Mouse (Mus musculus) midbrain, embryonic 13.5 days (tissue): ENCODE measurements around the gene Babam1. TPM values are rescaled to one million over a fixed set of nuclear protein-coding genes. Genes with fewer than 3 reads are reported as not detected.

Experiments used
- ATAC-seq: fragments of 200-750 bp; cut with Nextera tagmentation; 2 replicates; pipeline ENCODE4 v1.8.0; 2017; ENCODE audit warnings: mild to moderate bottlenecking, moderate TSS enrichment, moderate library complexity
- H3K27ac ChIP-seq: fragments of 300-500 bp; sonication (generic); 2 replicates; pipeline ENCODE4 v1.5.1; 2015; ENCODE audit warnings: inconsistent platforms, mild to moderate bottlenecking, moderate library complexity
- H3K27me3 ChIP-seq: fragments of 300-500 bp; sonication (generic); 2 replicates; pipeline ENCODE4 v1.6.1; 2015; ENCODE audit warnings: mild to moderate bottlenecking, inconsistent platforms
- H3K36me3 ChIP-seq: fragments of 300-500 bp; sonication (generic); 2 replicates; pipeline ENCODE4 v1.6.1; 2015; ENCODE audit warnings: mild to moderate bottlenecking, inconsistent platforms
- H3K4me1 ChIP-seq: fragments of 300-500 bp; sonication (generic); replicated peaks from 2 replicates; pipeline ENCODE4 v1.6.1; 2015; ENCODE audit warnings: inconsistent platforms
- H3K4me2 ChIP-seq: fragments of 300-500 bp; sonication (generic); replicated peaks from 2 replicates; pipeline ENCODE4 v1.6.1; 2015; ENCODE audit warnings: moderate library complexity, mild to moderate bottlenecking, inconsistent platforms
- H3K4me3 ChIP-seq: fragments of 300-500 bp; sonication (generic); replicated peaks from 2 replicates; pipeline ENCODE4 v1.5.1; 2015; ENCODE audit warnings: mild to moderate bottlenecking, inconsistent platforms
- H3K9ac ChIP-seq: fragments of 300-500 bp; sonication (generic); replicated peaks from 2 replicates; pipeline ENCODE4 v1.6.1; 2015; ENCODE audit warnings: mild to moderate bottlenecking, inconsistent platforms
- H3K9me3 ChIP-seq: fragments of 300-500 bp; sonication (generic); 2 replicates; pipeline ENCODE4 v1.6.1; 2016; ENCODE audit warnings: mild to moderate bottlenecking, inconsistent platforms
- WGBS: fragments of 180-500 bp; shearing (Covaris S2); methylation state at CpG from one replicate; pipeline ENCODE4 v1.1.7; 2015; 5-methylcytosine and 5-hydroxymethylcytosine counted together
- polyA plus RNA-seq: library from polyadenylated mRNA; unstranded; fragments of >200 nt; fragmentation: Nextera tagmentation; extraction: Ambion mirVana; gene quantifications from 2 replicates; pipeline ENCODE4 v1.2.1, GENCODE M21; 2015

The Babam1 gene
- polyA plus RNA-seq, 1 experiment from 2014 or later, result 96.9 TPM

DNA sequence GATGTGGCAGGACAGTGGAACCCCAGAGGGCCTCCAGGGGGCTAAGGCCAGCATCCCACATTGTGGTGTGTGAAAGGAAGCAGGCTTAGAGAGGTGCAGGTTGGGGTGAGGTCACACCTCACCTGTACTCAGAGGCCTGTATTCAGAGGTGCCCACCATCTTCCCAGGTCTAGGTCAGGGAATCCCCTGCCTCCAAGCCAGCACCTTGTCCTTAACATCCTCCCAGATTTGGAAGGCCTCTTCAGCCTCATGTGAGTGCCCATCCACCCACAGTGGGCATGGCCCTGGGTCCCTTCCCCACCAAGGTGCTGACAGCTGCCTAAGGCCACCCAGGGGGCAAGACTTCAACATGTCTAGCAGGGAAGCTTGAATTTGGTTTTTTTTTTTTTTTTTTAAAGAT, 4.8 kb downstream of the Babam1 start:
- Histone ChIP-seq H3K36me3 (peaks cover 31% of the 10 kb centered on the region), H3K4me3 (no peak overlapping the region), H3K27ac (no peak overlapping the region), H3K27me3 (no peaks in the 10 kb centered on the region), H3K4me1 (peaks cover 23% of the 10 kb centered on the region), H3K9ac (no peak overlapping the region), H3K9me3 (no peaks in the 10 kb centered on the region), H3K4me2 (no peak overlapping the region)
- no peak for ATAC-seq

- peaks cover 31% of the 10 kb centered on the region for H3K36me3 ChIP-seq
- no peak overlapping the region for H3K27ac ChIP-seq
- no peaks in the 10 kb centered on the region for H3K27me3 ChIP-seq
- H3K4me2 ChIP-seq, result no peak overlapping the region
- H3K4me3 ChIP-seq, result no peak overlapping the region
- 86% methylated on average over 9 of the region's 9 CpGs for WGBS
- no peaks in the 10 kb centered on the region for H3K9me3 ChIP-seq
- peaks cover 28% of the 10 kb centered on the region for H3K4me1 ChIP-seq
- H3K9ac ChIP-seq, result no peak overlapping the region
- no peak for ATAC-seq
These were observed 5.8 kb downstream of the Babam1 start for GRCm38 (mm10) chr8:71402446-71402964.

DNA sequence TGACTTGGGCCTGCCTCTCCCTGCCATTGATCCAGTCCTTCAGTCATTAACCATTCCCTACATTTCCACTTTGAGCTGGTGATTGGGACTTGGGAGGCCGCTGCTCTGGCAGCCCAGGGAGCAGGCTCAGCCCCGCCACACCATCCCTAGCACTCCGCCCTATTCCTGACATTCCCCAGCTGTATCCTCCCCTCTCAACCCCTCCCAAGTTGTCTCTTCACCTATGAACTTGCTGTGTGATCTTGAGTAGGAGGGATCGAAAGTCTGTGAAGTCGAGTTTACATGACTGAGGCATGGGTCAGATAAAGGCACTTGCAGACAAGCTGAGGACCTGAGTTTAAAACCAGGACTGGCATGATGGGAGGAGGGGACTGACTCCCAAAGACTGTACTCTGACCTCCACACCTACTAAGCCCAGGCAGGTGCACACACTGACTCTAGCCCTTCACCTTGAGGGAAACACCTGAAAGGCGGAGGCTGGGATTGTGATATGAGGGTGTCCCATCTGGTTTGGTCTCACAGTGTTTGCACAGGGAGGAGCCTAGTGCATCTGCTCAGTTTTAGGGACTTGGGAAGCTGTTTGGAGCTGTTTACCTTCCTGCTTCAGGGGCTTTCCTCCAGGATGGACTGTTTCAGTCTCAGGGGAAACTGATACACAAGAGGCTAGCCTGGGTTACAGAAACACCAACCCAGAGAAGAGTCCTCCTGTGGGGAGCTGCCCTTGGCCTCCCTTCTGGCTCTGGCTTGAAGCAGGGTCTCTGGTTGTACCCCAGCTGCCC, 6.6 kb downstream of the Babam1 start:
- no peaks in the 10 kb centered on the region for H3K27me3 ChIP-seq
- no peak overlapping the region for H3K9ac ChIP-seq
- no peaks in the 10 kb centered on the region for H3K9me3 ChIP-seq
- H3K4me1 ChIP-seq, result peaks cover 26% of the 10 kb centered on the region
- ATAC-seq, result no peak
- WGBS, result 89% methylated on average over 6 of the region's 6 CpGs
- peaks cover 32% of the 10 kb centered on the region for H3K36me3 ChIP-seq
- no peak overlapping the region for H3K4me2 ChIP-seq
- H3K4me3 ChIP-seq, result no peak overlapping the region
- H3K27ac ChIP-seq, result no peak overlapping the region

DNA sequence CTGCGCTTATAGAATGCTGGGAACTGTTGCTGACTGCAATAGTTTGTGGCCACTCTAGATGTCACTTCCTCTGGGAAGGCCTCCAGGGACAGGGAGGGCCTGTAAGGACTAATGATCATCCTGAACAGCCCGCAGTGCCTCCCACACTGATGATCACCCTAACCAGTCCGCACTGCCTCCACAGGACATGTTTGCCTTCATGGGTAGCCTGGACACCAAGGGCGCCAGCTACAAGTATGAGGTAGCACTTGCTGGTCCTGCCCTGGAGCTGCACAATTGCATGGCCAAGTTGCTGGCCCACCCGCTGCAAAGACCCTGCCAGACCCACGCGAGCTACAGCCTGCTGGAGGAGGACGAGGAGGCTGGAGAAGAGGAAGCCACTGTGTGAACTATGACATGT, 7.3 kb downstream of the Babam1 start:
- no peak overlapping the region for H3K27ac ChIP-seq
- peaks cover 30% of the 10 kb centered on the region for H3K36me3 ChIP-seq
- H3K9ac ChIP-seq, result no peak overlapping the region
- no peak overlapping the region for H3K4me2 ChIP-seq
- no peaks in the 10 kb centered on the region for H3K9me3 ChIP-seq
- H3K4me3 ChIP-seq, result no peak overlapping the region
- no peak for ATAC-seq
- WGBS, result 91% methylated on average over 8 of the region's 8 CpGs
- H3K27me3 ChIP-seq, result no peaks in the 10 kb centered on the region
- H3K4me1 ChIP-seq, result peaks cover 26% of the 10 kb centered on the region

DNA sequence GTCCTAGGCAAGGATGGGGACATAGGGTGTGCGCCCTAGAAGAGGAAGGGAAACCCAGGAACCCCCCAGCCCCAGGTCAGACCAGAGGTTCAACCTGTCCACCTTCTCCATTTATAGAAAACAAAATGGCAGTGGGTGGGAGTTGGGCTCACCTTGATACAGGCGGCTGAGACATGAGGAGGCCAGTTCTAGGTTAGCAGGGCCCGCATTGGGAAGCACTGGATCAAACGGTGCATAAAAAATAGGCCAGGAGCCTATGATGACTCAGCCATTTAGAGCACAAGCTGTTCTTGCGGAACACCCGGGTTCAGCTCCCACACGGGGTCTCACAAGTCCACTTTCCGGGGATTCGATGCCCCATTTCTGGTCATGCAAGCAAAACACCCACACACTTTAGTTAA, 8.3 kb downstream of the Babam1 start:
- Histone ChIP-seq H3K4me1 (peaks cover 26% of the 10 kb centered on the region), H3K9ac (no peak overlapping the region), H3K9me3 (no peaks in the 10 kb centered on the region), H3K27me3 (no peaks in the 10 kb centered on the region), H3K4me2 (no peak overlapping the region; the same call in 1 of the 2 replicates), H3K4me3 (peak overlapping the region; percentile 53; the same call in 1 of the 2 replicates), H3K36me3 (peaks cover 23% of the 10 kb centered on the region; the same call in 1 of the 2 replicates), H3K27ac (no peak overlapping the region)
- WGBS, result 87% methylated on average over 9 of the region's 9 CpGs
- no peak for ATAC-seq

- Histone ChIP-seq H3K4me1 (peaks cover 26% of the 10 kb centered on the region), H3K4me2 (peak within 1 kb of the TSS; percentile 94), H3K9ac (peak within 1 kb of the TSS; percentile 60), H3K27me3 (no peaks in the 10 kb centered on the region), H3K9me3 (no peaks in the 10 kb centered on the region), H3K4me3 (peak within 1 kb of the TSS; percentile 53), H3K36me3 (peaks cover 22% of the 10 kb centered on the region; the same call in 1 of the 2 replicates), H3K27ac (no peak within 1 kb of the TSS)
- ATAC-seq, result peak; percentile 91
- 16% methylated on average over 33 of the region's 33 CpGs for WGBS
These were observed 8.9 kb downstream of the Babam1 start, which contains the start of gene Ankle1 for GRCm38 (mm10) chr8:71405401-71406098. Gene Ankle1, plus strand, starts transcription at chr8:71406010.

DNA sequence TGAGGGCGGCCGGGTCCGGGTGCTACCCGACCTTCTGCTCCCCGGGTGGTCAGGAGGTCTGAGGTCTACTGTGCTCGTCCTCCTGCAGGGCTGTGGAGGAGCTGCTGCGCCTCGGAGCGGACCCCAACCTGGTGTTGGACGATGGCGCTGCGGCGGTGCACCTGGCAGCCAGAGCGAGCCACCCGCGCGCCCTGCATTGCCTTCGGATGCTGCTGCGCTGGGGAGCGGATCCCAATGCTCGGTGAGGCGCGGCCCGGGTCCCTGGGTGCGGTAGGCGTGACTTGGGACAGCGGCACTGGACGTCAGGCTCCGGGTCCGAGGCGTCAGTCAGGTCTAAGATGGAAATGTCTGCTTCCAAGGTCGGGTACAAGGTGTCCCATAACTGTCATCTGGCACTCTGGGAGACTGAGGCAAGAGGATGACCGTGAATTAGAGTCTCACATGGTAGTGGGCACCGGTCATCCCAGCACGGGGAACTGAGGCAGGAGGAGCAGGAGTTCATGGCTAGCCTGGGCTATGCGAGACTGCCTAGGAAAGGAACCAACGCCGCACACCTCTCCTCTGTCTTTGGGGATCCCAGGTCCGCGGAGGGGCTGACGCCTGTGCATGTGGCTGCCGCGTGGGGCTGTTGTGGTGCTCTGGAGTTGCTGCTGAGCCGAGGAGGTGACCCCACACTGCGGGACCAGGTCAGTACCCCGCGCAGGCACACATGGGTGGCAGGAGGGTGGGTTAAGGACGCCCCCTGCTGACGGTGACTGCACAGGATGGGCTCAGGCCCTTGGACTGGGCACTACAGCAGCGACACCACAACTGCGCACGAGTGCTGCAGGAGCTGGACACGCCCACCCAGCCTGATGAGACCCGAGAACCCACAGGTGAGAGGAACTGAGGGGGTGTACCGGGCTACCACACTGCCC, 9.7 kb downstream of the Babam1 start:
- Histone ChIP-seq H3K9ac (peak overlapping the region; percentile 60), H3K27me3 (no peaks in the 10 kb centered on the region), H3K4me1 (peaks cover 26% of the 10 kb centered on the region), H3K27ac (no peak overlapping the region), H3K4me2 (peak overlapping the region; percentile 94), H3K4me3 (peak overlapping the region; percentile 53), H3K9me3 (no peaks in the 10 kb centered on the region), H3K36me3 (peaks cover 22% of the 10 kb centered on the region; the same call in 1 of the 2 replicates)
- ATAC-seq, result peak; percentile 75
- WGBS, result under 1% methylated on average over 55 of the region's 55 CpGs

DNA sequence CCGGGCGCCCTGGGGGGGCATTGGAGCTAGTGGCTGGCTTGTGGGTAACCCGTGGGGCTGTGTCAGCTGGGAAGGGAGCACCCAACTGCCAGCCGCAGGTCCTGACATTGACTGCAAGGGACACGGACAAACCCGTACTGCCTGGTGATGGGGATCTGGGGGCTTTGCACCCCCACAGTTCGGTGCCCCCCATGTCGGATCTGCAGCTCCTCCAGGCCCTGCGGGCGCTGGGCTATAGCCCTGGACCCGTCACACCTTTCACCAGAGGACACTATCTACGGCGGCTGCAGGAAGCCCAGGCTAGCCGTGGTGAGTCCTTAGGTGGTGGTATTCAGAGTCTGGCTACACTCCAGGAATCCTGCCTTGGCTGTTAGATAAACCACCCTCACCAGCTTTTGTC, 10.8 kb downstream of the Babam1 start:
- Histone ChIP-seq H3K36me3 (peaks cover 22% of the 10 kb centered on the region; the same call in 1 of the 2 replicates), H3K9me3 (no peaks in the 10 kb centered on the region), H3K4me2 (peak overlapping the region; percentile 94; the same call in 1 of the 2 replicates), H3K27me3 (no peaks in the 10 kb centered on the region), H3K4me3 (0 out of 2 replicates have a peak overlapping the region, but pooled peaks have one; percentile 53), H3K4me1 (peaks cover 26% of the 10 kb centered on the region), H3K27ac (no peak overlapping the region), H3K9ac (peak overlapping the region; percentile 60; the same call in 1 of the 2 replicates)
- 92% methylated on average over 14 of the region's 14 CpGs for WGBS
- ATAC-seq, result no peak

GRCm38 (mm10) chr8:71408231-71408630, 11.6 kb downstream of the Babam1 start:
- Histone ChIP-seq H3K27ac (no peak overlapping the region), H3K36me3 (peaks cover 17% of the 10 kb centered on the region; the same call in 1 of the 2 replicates), H3K4me1 (peaks cover 26% of the 10 kb centered on the region), H3K27me3 (no peaks in the 10 kb centered on the region), H3K4me2 (no peak overlapping the region), H3K9me3 (no peaks in the 10 kb centered on the region), H3K4me3 (no peak overlapping the region), H3K9ac (no peak overlapping the region)
- no peak for ATAC-seq
- 98% methylated on average over 4 of the region's 4 CpGs for WGBS

DNA sequence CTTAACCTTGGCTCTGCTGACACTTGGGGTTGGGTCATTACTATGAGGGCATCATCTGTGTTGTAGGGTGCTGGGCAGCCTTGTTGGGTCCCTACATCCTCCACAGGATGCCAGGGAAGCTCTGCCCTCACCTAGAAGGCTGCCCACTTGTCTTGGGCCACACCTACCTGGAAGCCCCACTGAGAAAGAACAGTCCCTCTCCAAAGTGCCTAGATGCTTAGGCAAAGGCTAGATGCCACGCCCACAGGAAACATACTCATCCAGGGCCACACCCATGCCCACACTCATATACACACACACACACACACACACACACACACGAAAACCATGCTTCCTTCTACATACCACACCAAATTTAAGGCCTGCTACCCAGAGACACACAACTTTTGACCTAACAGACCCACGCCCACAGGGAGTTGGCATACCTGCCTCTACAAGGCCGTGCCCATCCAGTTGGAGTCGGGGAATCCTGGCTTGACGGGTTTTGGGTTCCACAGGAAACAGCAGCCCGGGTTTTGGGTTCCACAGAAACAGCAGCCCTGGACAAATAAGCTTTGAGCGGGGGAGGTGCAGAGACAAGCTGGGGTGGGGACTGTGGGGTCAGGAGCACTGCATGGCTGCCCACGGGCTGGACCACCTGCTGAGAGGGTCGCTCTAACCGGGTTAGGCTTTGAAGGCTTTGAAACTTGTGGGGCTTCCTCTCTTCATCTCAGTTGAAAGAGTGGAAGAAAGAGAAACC, 15.0 kb downstream of the Babam1 start:
- Histone ChIP-seq H3K27me3 (no peaks in the 10 kb centered on the region), H3K4me3 (no peak overlapping the region), H3K4me2 (no peak overlapping the region), H3K9me3 (no peaks in the 10 kb centered on the region), H3K27ac (no peak overlapping the region), H3K9ac (no peak overlapping the region), H3K4me1 (peaks cover 10% of the 10 kb centered on the region), H3K36me3 (0 out of 2 replicates have a peak, but pooled peaks cover 9% of the 10 kb centered on the region)
- ATAC-seq, result no peak
- 48% methylated on average over 11 of the region's 11 CpGs for WGBS

DNA sequence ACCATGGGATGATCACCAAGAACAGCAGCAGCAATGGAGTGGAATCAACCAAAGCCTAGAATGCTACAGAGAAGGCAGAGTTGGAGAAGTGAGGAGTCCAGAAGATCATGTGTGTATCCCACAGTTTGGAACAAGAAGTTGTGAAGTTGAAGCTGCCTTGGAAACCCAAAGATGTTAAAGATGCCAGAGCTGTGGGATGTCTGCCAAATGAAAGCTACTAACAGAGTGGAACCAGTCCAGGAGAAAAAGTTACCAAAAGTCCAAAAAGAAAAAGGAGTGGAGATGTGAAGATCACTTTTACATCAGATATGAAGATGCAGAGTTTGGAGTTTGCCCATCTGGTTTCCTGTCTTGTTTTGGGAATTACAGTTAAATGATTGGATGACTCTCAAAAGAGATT, 25.5 kb downstream of the Babam1 start:
- Histone ChIP-seq H3K9me3 (0 out of 2 replicates have a peak, but pooled peaks cover 4% of the 10 kb centered on the region), H3K4me3 (no peak overlapping the region), H3K27me3 (no peaks in the 10 kb centered on the region), H3K9ac (no peak overlapping the region), H3K4me1 (no peaks in the 10 kb centered on the region), H3K4me2 (no peak overlapping the region), H3K36me3 (no peaks in the 10 kb centered on the region), H3K27ac (no peak overlapping the region)
- ATAC-seq, result no peak
